Mouse (Mus musculus): ENCODE data around the gene Stk32c.

Gene Stk32c

GRCm38 (mm10) chr7:139100531-139101095, 112.5 kb downstream of the Stk32c start:
- in situ Hi-C loops (cut with MboI, MseI), result loop anchor here (5.0 kb wide), 1 partner anchor 202 kb away; no protein-coding TSS in a partner anchor

- in situ Hi-C loops (cut with MboI, MseI), result no loop called here
Measured at GRCm38 (mm10) chr7:139096399-139096798, 116.7 kb downstream of the Stk32c start.

GRCm38 (mm10) chr7:139095282-139095681, 117.8 kb downstream of the Stk32c start:
- in situ Hi-C loops (cut with MboI, MseI), result no loop called here

GRCm38 (mm10) chr7:139094761-139095160, 118.3 kb downstream of the Stk32c start:
- in situ Hi-C loops (cut with MboI, MseI), result no loop called here

GRCm38 (mm10) chr7:139093781-139094180, 119.3 kb downstream of the Stk32c start:
- in situ Hi-C loops (cut with MboI, MseI), result no loop called here

- in situ Hi-C loops (cut with MboI, MseI), result no loop called here
Measured at GRCm38 (mm10) chr7:139093124-139093523, 120.0 kb downstream of the Stk32c start.

DNA sequence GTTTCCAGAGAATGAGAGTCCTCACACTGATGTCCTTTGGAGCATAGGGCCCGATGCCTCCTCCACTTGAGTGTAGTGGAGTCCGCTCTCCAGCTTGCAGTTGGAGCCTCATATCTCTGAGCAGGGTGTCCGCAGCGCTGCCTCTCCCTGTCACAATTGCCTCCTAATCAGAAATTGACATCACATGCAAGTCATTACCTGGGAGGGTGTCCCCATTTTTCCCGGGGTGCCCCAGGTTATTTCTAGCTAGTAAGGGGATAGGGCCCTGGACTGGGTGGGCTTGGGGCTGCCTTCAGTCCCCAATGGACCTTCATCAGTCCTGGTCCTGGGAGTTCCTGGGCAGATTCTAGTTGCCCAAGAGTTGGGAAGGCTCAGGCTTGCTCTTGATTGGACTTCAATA, 120.4 kb downstream of the Stk32c start:
- in situ Hi-C loops (cut with MboI, MseI), result no loop called here

DNA sequence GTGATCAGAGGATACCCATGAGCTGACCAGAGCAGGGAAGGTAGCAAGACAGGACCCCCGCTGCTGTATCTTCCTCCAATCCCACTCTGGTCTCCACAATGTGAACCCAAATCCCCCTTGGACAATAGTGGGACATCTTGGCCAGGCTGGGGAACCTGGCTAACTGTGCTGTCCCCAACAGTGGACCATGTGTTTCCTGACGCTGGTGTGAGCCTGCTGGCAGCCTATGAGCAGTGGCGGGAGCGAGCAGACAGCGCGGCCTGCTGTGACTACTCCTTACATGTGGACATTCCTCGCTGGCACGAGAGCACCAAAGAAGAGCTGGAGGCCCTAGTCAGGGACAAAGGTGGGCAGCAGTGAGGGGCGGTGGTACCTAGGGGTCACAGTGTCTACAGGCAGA, 121.4 kb downstream of the Stk32c start:
- in situ Hi-C loops (cut with MboI, MseI), result no loop called here

DNA sequence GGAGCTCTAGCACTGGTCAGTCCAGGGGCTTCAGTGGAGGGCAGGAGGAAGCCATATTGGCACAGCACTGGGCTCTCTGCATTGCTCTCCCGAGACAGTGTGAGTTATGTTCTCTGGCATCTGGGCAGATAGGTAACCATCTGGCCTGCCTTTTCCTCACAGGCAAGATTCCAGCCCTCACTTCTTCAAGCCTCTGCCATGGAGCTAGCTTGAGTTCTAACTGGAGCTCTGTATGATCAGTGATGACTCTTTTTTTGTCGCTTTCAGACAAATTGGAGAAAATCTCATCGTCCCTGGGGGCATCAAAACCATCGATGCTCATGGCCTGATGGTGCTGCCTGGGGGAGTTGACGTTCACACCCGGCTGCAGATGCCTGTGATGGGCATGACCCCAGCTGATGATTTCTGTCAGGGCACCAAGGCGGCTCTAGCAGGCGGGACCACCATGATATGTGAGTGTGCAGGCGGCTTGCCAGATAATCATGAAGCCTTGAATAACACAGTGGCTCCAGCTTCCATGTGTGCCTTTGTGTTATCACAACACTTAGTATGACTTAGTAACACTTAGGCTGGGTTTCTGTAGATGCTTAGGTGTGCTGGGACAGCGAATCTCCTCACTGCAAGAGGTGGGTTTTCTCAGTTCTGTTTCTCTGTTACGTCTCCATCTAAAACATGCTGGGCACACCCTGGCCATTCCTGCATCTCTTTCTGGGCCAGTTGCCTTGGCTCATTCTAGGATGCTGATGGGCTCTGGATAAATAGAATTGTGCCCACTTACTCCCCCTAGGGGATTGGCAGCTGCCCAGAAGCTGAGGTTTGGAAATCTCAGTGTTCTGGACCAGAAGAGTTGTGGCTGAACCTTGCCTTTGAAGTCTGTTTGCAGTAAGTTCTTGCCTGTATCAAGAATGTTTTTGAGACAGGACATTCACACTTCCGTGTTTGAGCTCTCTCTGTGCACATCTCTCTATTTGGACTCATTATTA, 122.9 kb downstream of the Stk32c start:
- in situ Hi-C loops (cut with MboI, MseI), result no loop called here

DNA sequence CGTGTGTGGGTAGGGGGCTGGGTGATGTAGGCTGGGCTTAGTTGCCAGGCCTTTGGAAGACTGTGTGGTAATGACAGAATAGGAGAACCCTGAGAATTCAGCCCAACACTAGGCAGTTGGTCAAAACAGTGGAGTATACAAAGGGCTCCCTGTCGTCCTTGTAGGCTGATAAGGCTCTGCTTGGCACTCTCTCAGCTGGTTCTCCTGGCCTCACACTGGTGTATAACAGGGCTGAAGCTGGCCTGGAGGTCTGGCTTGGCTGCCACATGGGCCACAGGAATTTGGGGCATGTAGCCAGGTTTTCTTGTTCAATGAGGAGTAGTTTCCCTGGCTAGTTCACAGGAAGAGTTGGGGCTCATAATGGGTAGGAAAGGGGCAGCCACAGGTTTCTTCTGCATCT, 125.3 kb downstream of the Stk32c start:
- in situ Hi-C loops (cut with MboI, MseI), result no loop called here

GRCm38 (mm10) chr7:139086195-139087158, 126.6 kb downstream of the Stk32c start:
- in situ Hi-C loops (cut with MboI, MseI), result no loop called here

DNA sequence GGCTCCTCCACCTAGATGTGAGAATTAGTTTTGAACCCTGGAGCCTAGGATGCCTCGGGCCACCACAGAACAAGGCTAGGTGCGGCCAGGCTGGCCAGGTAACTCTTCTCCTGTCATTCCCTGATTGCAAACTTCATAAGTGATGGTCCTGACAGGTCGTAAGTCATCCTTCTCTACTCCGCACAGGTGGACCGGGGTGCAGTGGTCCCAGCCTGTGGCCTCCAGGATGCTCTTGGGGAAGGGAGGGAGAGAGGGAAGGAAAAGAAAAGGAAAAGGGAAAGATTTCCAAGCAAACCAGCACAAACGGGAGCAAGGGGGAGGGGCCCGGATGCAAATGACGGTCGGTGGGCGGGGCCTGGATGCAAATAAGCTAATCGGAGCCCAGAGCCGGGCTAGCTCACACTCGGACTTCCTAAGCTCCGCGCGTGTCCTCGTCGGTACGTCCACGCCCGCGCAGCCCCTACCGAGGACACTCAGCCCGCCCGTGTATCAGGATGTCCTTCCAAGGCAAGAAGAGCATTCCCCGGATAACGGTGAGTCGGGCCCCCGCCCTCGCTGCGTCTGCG, 127.4 kb downstream of the Stk32c start, which contains the start of gene Dpysl4:
Dpysl4 (plus strand) TSS at position 373 of the 566 bp plus-strand sequence.
- in situ Hi-C loops (cut with MboI, MseI), result no loop called here

GRCm38 (mm10) chr7:139084316-139084715, 128.8 kb downstream of the Stk32c start:
- in situ Hi-C loops (cut with MboI, MseI), result no loop called here

- in situ Hi-C loops (cut with MboI, MseI), result no loop called here
Measured at GRCm38 (mm10) chr7:139082281-139082680, 130.8 kb downstream of the Stk32c start.

DNA sequence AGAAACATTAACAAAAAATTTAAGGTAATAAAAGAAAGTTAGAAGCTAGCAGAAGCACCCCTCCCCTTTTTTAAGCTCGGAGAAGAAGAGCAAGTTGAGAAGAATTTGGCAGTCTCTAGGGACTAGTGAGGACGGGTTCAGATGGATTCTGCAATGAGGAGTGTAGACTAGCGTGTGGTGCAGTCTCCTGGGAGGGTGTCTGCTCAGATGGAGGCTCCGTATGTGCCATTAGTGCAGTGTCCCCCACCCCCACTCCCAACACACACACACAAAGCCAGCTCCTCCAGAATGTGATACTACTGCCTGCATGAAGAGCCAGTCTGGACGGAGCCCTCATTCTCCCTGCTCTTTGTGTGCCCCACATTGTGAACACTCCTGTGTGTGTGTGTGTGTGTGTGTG, 131.9 kb downstream of the Stk32c start:
- in situ Hi-C loops (cut with MboI, MseI), result no loop called here

- in situ Hi-C loops (cut with MboI, MseI), result no loop called here
Measured at GRCm38 (mm10) chr7:139080714-139081113, 132.4 kb downstream of the Stk32c start.

- in situ Hi-C loops (cut with MboI, MseI), result no loop called here
Measured at GRCm38 (mm10) chr7:139079141-139079540, 134.0 kb downstream of the Stk32c start.

- in situ Hi-C loops (cut with MboI, MseI), result no loop called here
Measured at GRCm38 (mm10) chr7:139078181-139078580, 134.9 kb downstream of the Stk32c start.

DNA sequence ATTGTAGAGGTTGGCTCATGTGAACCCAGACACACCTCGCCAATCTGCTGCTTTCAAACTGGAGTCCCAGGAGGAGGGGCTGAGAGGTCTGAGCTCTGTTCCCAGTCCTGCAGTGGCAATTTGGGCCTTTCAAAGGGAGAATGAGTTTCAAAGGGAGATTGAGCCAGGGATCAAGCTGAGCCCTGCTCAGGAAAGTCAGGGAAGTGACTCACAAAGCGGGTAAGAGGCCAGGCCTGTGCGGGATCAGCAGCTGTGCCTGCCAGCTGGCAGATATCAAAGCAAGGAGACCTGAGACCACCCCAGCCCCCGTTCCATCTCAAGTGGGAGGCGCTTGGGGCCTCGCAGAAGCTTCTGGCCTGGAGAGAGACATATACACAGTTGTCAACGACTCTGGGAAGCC, 135.8 kb downstream of the Stk32c start:
- in situ Hi-C loops (cut with MboI, MseI), result no loop called here

GRCm38 (mm10) chr7:139075054-139075794, 137.9 kb downstream of the Stk32c start:
- in situ Hi-C loops (cut with MboI, MseI), result no loop called here

DNA sequence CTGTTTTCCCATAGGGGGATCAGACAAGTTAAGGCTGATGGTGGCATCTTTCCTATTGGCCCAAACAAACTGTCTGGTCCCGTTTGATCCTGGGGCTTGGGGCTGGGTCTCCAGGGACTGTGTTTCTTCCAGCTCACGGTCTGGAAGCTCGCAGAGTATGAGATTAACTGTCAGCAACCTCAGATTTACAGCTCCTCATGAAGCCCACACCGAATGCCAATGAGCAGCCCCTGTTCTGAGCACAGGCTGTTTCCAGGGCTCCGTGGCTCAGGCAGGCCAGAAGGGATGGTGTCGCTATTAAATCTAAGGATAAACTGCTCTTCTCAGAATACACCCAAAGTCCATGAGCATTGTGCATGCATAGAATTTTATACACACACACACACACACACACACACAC, 138.9 kb downstream of the Stk32c start:
- in situ Hi-C loops (cut with MboI, MseI), result no loop called here
